In the genomic region with DNA sequence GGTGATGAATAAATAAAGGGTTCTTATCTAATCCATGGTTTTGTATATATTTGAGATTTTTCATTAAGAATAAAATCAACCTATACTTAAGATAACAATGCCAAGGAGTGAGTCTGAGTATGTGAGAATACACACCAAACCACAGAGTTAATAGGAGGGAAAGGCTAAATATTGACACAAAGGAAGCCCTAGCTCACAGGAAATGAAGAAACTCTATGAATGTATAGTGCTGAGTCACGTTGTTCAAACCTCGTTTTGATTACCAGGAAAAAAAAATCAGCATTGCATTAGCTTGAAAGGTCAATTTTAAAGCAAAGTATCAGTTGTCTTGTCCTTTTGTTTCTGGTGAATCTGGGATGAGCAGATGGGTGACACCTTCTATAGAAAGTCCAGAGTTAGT, we compare ENCODE assay signal across 16 mouse cellular contexts. TPM values are rescaled to one million over a fixed set of nuclear protein-coding genes. Genes with fewer than 3 reads are reported as not detected.
DNase-seq lines count a peak whose midpoint lies in the region; ATAC-seq and TF ChIP-seq lines count a peak whose summit lies in the region.
"Had no signal": no experiment of that assay in that cellular context is flagged by ENCODE, and none has a peak within 500 bp of the region (broad histone marks: within the 10 kb centered on the region; RNA-seq: fewer than 3 reads in every experiment).

No protein-coding gene starts in this region.

- no peak overlapping the region for H3K4me2 ChIP-seq in lung, postnatal 0 days (replicated peaks; ENCODE audit: low read depth, low read length)
- no peak overlapping the region for H3K4me2 ChIP-seq in stomach, embryonic 15.5 days
- H3K4me2 ChIP-seq in forebrain, postnatal 0 days (ENCODE audit: low read depth): no peak overlapping the region
- no peak overlapping the region for H3K4me2 ChIP-seq in heart, embryonic 12.5 days
- H3K4me2 ChIP-seq: hindbrain, embryonic 12.5 days; hindbrain, embryonic 15.5 days had no signal

- no peak for ATAC-seq in lung, postnatal 0 days
- ATAC-seq in granulocyte monocyte progenitor cell, adult 5-6 weeks (replicated peaks; ENCODE audit: poor library complexity, severe bottlenecking): peak; percentile 40; the same call in 1 of the 2 replicates
- ATAC-seq in stomach, embryonic 15.5 days (ENCODE audit: insufficient read depth, low FRiP score, low read depth): peak; percentile 79
- ATAC-seq in forebrain, postnatal 0 days: no peak
- ATAC-seq in heart, embryonic 12.5 days (ENCODE audit: insufficient number of reproducible peaks, low FRiP score): no peak
- ATAC-seq: Patski had no signal

- no peak overlapping the region for H3K27ac ChIP-seq in lung, postnatal 0 days (ENCODE audit: low read length)
- H3K27ac ChIP-seq in stomach, embryonic 15.5 days: no peak overlapping the region
- H3K27ac ChIP-seq in forebrain, postnatal 0 days (ENCODE audit: low read depth, low read length): no peak overlapping the region
- H3K27ac ChIP-seq in heart, embryonic 12.5 days (ENCODE audit: poor library complexity, severe bottlenecking): no peak overlapping the region
- H3K27ac ChIP-seq: forebrain, embryonic 10.5 days; heart, adult 2 months; heart, embryonic 10.5 days; hindbrain, embryonic 12.5 days; hindbrain, embryonic 15.5 days had no signal

- no peak overlapping the region for H3K9ac ChIP-seq in lung, postnatal 0 days (replicated peaks; ENCODE audit: low read depth)
- H3K9ac ChIP-seq in stomach, embryonic 15.5 days: no peak overlapping the region
- no peak overlapping the region for H3K9ac ChIP-seq in forebrain, postnatal 0 days
- H3K9ac ChIP-seq in heart, embryonic 12.5 days: no peak overlapping the region
- H3K9ac ChIP-seq: hindbrain, embryonic 12.5 days; hindbrain, embryonic 15.5 days had no signal

- H3K4me1 ChIP-seq in lung, postnatal 0 days (ENCODE audit: insufficient read depth, low read depth, low read length): no peaks in the 10 kb centered on the region
- H3K4me1 ChIP-seq in stomach, embryonic 15.5 days: no peaks in the 10 kb centered on the region
- no peaks in the 10 kb centered on the region for H3K4me1 ChIP-seq in forebrain, postnatal 0 days (ENCODE audit: insufficient read depth)
- no peaks in the 10 kb centered on the region for H3K4me1 ChIP-seq in heart, embryonic 12.5 days (replicated peaks)
- H3K4me1 ChIP-seq: forebrain, embryonic 10.5 days; heart, embryonic 10.5 days; hindbrain, embryonic 12.5 days; hindbrain, embryonic 15.5 days had no signal

- WGBS in lung, postnatal 0 days: 10% methylated on average over 2 of the region's 2 CpGs
- 28% methylated on average over 2 of the region's 2 CpGs for WGBS in stomach, embryonic 15.5 days
- WGBS in forebrain, postnatal 0 days: 75% methylated on average over 2 of the region's 2 CpGs
- 53% methylated on average over 2 of the region's 2 CpGs for WGBS in heart, embryonic 12.5 days

- H3K36me3 ChIP-seq in lung, postnatal 0 days (ENCODE audit: insufficient read depth, low read length): no peaks in the 10 kb centered on the region
- H3K36me3 ChIP-seq in stomach, embryonic 15.5 days: no peaks in the 10 kb centered on the region
- no peaks in the 10 kb centered on the region for H3K36me3 ChIP-seq in forebrain, postnatal 0 days (ENCODE audit: insufficient read depth)
- no peaks in the 10 kb centered on the region for H3K36me3 ChIP-seq in heart, embryonic 12.5 days
- H3K36me3 ChIP-seq: forebrain, embryonic 10.5 days; heart, embryonic 10.5 days; hindbrain, embryonic 12.5 days; hindbrain, embryonic 15.5 days had no signal

- H3K27me3 ChIP-seq in lung, postnatal 0 days (replicated peaks; ENCODE audit: insufficient read depth, low read length): no peaks in the 10 kb centered on the region
- H3K27me3 ChIP-seq in stomach, embryonic 15.5 days (replicated peaks): no peaks in the 10 kb centered on the region
- H3K27me3 ChIP-seq in forebrain, postnatal 0 days (ENCODE audit: insufficient read depth, low read length): no peaks in the 10 kb centered on the region
- H3K27me3 ChIP-seq in heart, embryonic 12.5 days (replicated peaks): no peaks in the 10 kb centered on the region
- H3K27me3 ChIP-seq: hindbrain, embryonic 12.5 days; hindbrain, embryonic 15.5 days; Patski had no signal

- no peaks in the 10 kb centered on the region for H3K9me3 ChIP-seq in lung, postnatal 0 days (ENCODE audit: low read length)
- no peaks in the 10 kb centered on the region for H3K9me3 ChIP-seq in stomach, embryonic 15.5 days
- no peaks in the 10 kb centered on the region for H3K9me3 ChIP-seq in forebrain, postnatal 0 days (ENCODE audit: low read length)
- H3K9me3 ChIP-seq in heart, embryonic 12.5 days (replicated peaks): no peaks in the 10 kb centered on the region
- H3K9me3 ChIP-seq: forebrain, embryonic 10.5 days; heart, embryonic 10.5 days; hindbrain, embryonic 12.5 days; hindbrain, embryonic 15.5 days had no signal

- H3K4me3 ChIP-seq in lung, postnatal 0 days (ENCODE audit: low read depth, low read length): no peak overlapping the region
- no peak overlapping the region for H3K4me3 ChIP-seq in stomach, embryonic 15.5 days (replicated peaks)
- no peak overlapping the region for H3K4me3 ChIP-seq in forebrain, postnatal 0 days (ENCODE audit: low read depth, low read length)
- no peak overlapping the region for H3K4me3 ChIP-seq in heart, embryonic 12.5 days
- H3K4me3 ChIP-seq: forebrain, embryonic 10.5 days; heart, adult 2 months; heart, embryonic 10.5 days; hindbrain, embryonic 12.5 days; hindbrain, embryonic 15.5 days had no signal

- no peak for TF ChIP-seq CTCF in lung, postnatal 0 days (IDR thresholded peaks at IDR 0.05)
- no peak for TF ChIP-seq CTCF in forebrain, postnatal 0 days (IDR thresholded peaks at IDR 0.05; ENCODE audit: low read depth)

- peak; percentile 11 for DNase-seq in lung, postnatal 0 days (ENCODE audit: low spot score)
- no peak for DNase-seq in lung, postnatal 14 days
- no peak for DNase-seq in urinary bladder, postnatal 4 days (ENCODE audit: low spot score in 2 of 2)
- DNase-seq in forebrain, postnatal 0 days: no peak
- no peak for DNase-seq in urinary bladder, postnatal 10 days (ENCODE audit: low spot score)
- DNase-seq: cerebellum, adult 18-20 months; cerebellum, adult 9-10 months had no signal

- TF ChIP-seq EP300 in lung, postnatal 0 days (IDR thresholded peaks at IDR 0.05): no peak

RNA-seq across cellular contexts. Expression of gene Ranbp6, which starts 12.2 kb away (rescaled TPM):
- polyA plus RNA-seq in lung, postnatal 0 days (2015; fragmentation: Nextera tagmentation; extraction: Ambion mirVana): 7.6 and 9.0 TPM in 2 replicates
- 8.8 and 13.2 TPM in 2 replicates for total RNA-seq in granulocyte monocyte progenitor cell, adult 5-6 weeks (2014; fragmentation: Nextera tagmentation)
- total RNA-seq in granulocyte monocyte progenitor cell, adult 5-6 weeks (2017): 19.2 and 27.7 TPM in 2 replicates
- polyA plus RNA-seq in stomach, embryonic 15.5 days (2015; fragmentation: Nextera tagmentation; extraction: Ambion mirVana): 14.4 and 15.7 TPM in 2 replicates
- total RNA-seq in forebrain, postnatal 0 days (2014; rRNA removed): 48.5 and 58.7 TPM in 2 replicates
- 26.4 and 32.2 TPM in 2 replicates for polyA plus RNA-seq in forebrain, postnatal 0 days (2015; fragmentation: Nextera tagmentation; extraction: Ambion mirVana)
- polyA plus RNA-seq in heart, embryonic 12.5 days (2016; fragmentation: Nextera tagmentation; extraction: Ambion mirVana): 19.7 and 20.7 TPM in 2 replicates

RNA-seq across cellular contexts. Expression of gene 9930021J03Rik, which starts 19.2 kb away (rescaled TPM):
- 3.2 and 3.7 TPM in 2 replicates for polyA plus RNA-seq in lung, postnatal 0 days (2015; fragmentation: Nextera tagmentation; extraction: Ambion mirVana)
- total RNA-seq in granulocyte monocyte progenitor cell, adult 5-6 weeks (2014; fragmentation: Nextera tagmentation): 20.2 and 22.3 TPM in 2 replicates
- 9.6 and 13.0 TPM in 2 replicates for total RNA-seq in granulocyte monocyte progenitor cell, adult 5-6 weeks (2017)
- 4.7 and 5.2 TPM in 2 replicates for polyA plus RNA-seq in stomach, embryonic 15.5 days (2015; fragmentation: Nextera tagmentation; extraction: Ambion mirVana)
- 29.7 and 35.0 TPM in 2 replicates for total RNA-seq in forebrain, postnatal 0 days (2014; rRNA removed)
- polyA plus RNA-seq in forebrain, postnatal 0 days (2015; fragmentation: Nextera tagmentation; extraction: Ambion mirVana): 4.5 and 5.7 TPM in 2 replicates
- 3.7 and 4.2 TPM in 2 replicates for polyA plus RNA-seq in heart, embryonic 12.5 days (2016; fragmentation: Nextera tagmentation; extraction: Ambion mirVana)

Comparison
In these comparisons a context has a peak if more than half of its experiments do, and no peak if none do; other contexts are left out.
1. ATAC-seq: peak in granulocyte monocyte progenitor cell, adult 5-6 weeks (single experiment) and stomach, embryonic 15.5 days (single experiment); none in lung, postnatal 0 days (single experiment), forebrain, postnatal 0 days (single experiment) and heart, embryonic 12.5 days (single experiment).